Mouse (Mus musculus) lung, embryonic 14.5 days (tissue): Measurements from ENCODE around the gene Spdye4b. TPM values are rescaled to one million over a fixed set of nuclear protein-coding genes. Genes with fewer than 3 reads are reported as not detected.
A peak's percentile ranks its signal among the peaks of the same experiment; 100 is the strongest.
"Not testable (repeated sequence)": the region's sequence is repeated elsewhere in the genome, so short reads cannot be mapped to it uniquely, and the experiment has no call there.

ENCODE experiments used
- ATAC-seq: fragments of 200-750 bp; cut with Nextera tagmentation; 2 replicates; pipeline ENCODE4 v1.8.0; 2017; ENCODE audit warnings: mild to moderate bottlenecking, moderate TSS enrichment, moderate library complexity; ENCODE audit not compliant: insufficient read depth
- DNase-seq: peaks from one replicate; pipeline ENCODE4 v3.0.0-alpha.2; 2015
- H3K27ac ChIP-seq: fragments of 300-500 bp; sonication (generic); 2 replicates; pipeline ENCODE4 v1.5.1; 2014; ENCODE audit warnings: low read depth, mild to moderate bottlenecking, moderate library complexity
- H3K27me3 ChIP-seq: fragments of 300-500 bp; sonication (generic); 2 replicates; pipeline ENCODE4 v1.6.1; 2014; ENCODE audit warnings: low read length, control low read depth; ENCODE audit not compliant: insufficient read depth
- H3K36me3 ChIP-seq: fragments of 300-500 bp; sonication (generic); 2 replicates; pipeline ENCODE4 v1.6.1; 2014; ENCODE audit warnings: control low read depth; ENCODE audit not compliant: insufficient read depth
- H3K4me1 ChIP-seq: fragments of 300-500 bp; sonication (generic); 2 replicates; pipeline ENCODE4 v1.6.1; 2014; ENCODE audit warnings: antibody characterized with exemption, control low read depth; ENCODE audit not compliant: insufficient read depth
- H3K4me2 ChIP-seq: fragments of 300-500 bp; sonication (generic); 2 replicates; pipeline ENCODE4 v1.6.1; 2014; ENCODE audit warnings: mild to moderate bottlenecking
- H3K4me3 ChIP-seq: fragments of 300-500 bp; sonication (generic); 2 replicates; pipeline ENCODE4 v1.5.1; 2014; ENCODE audit warnings: low read depth, low read length
- H3K9ac ChIP-seq: fragments of 300-500 bp; sonication (generic); 2 replicates; pipeline ENCODE4 v1.6.1; 2014
- H3K9me3 ChIP-seq: fragments of 300-500 bp; sonication (generic); 2 replicates; pipeline ENCODE4 v1.6.1; 2016; ENCODE audit warnings: low read depth, low read length, control low read depth
- CTCF ChIP-seq: IDR thresholded peaks from 2 replicates; pipeline ENCODE4 v1.5.1; 2016; ENCODE audit warnings: antibody characterized with exemption, low read depth
- WGBS: fragments of 180-500 bp; shearing (Covaris S2); extraction: QIAGEN DNeasy Blood & Tissue Kit; methylation state at CpG from one replicate; pipeline ENCODE4 v1.1.7; 2014; 5-methylcytosine and 5-hydroxymethylcytosine counted together
- polyA plus RNA-seq: library from polyadenylated mRNA; unstranded; fragments of >200 nt; fragmentation: Nextera tagmentation; extraction: Ambion mirVana; gene quantifications from 2 replicates; pipeline ENCODE4 v1.2.1, GENCODE M21; 2014

The Spdye4b gene
- not detected in 2 replicates for polyA plus RNA-seq

DNA sequence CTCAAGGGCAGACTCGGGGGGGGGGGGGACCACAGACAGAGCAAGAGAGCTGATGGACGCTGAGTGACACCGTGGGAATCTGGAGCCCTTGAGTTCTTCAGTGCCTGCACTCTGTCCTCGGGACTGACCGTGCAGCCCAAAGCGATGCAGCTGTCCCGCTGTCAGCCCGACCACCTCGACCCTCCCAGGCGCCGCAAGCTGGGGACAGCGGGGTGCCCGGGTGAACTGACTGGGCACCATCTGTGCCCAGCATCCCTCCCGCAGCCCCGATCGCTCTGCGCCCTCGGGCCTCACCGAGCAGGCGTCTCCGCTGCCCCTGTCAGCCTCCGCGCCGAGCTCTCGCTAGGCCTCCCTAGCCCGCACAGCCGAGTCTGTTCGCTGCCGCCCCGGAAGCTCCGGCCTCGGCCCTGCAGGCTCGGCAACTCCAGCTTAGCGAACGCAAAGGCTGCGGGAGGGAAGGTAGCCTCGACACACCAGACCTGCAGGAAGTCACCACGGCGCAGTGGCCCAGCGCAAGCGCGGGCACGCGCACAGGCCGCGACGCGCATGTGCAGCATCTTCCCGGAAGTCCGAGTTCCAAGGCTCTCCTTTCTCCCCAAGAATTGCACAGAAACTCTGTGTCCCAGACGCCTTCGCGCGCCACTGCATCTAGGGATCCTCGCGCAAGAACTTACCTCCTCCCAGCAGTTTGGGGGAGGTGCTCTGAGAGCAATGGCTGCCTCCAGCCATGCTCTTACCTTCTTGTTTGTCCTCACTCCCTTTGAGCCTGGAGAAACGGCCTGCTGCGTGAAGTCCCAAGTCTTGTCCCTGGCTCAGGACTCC is at the start of gene Spdye4b, which contains the start of gene Rbak:
Gene Spdye4b (plus strand): TSS at position 763 of the 822 bp plus-strand sequence.
Gene Rbak (minus strand): TSS at position 521 of the 822 bp plus-strand sequence.
- Histone ChIP-seq H3K36me3 (peaks cover 26% of the 10 kb centered on the region), H3K4me2 (peak within 1 kb of the TSS; percentile 86), H3K9me3 (peaks cover 3% of the 10 kb centered on the region; the same call in 1 of the 2 replicates), H3K27me3 (no peaks in the 10 kb centered on the region), H3K9ac (peak within 1 kb of the TSS; percentile 87), H3K4me3 (peak within 1 kb of the TSS; percentile 85), H3K4me1 (peaks cover 7% of the 10 kb centered on the region), H3K27ac (peak within 1 kb of the TSS; percentile 79; the same call in 1 of the 2 replicates)
- peak; percentile 18; the same call in 1 of the 2 replicates for TF ChIP-seq CTCF
- WGBS, result under 1% methylated on average over 58 of the region's 58 CpGs
- ATAC-seq (peak; percentile 98), DNase-seq (peak; percentile 98)

- Histone ChIP-seq H3K27ac (no peak overlapping the region), H3K9ac (no peak overlapping the region), H3K4me3 (no peak overlapping the region), H3K27me3 (no peaks in the 10 kb centered on the region), H3K9me3 (peaks cover 4% of the 10 kb centered on the region; the same call in 1 of the 2 replicates), H3K4me2 (no peak overlapping the region), H3K36me3 (no peaks in the 10 kb centered on the region), H3K4me1 (no peaks in the 10 kb centered on the region)
- WGBS, result 55% methylated on average over 13 of the region's 13 CpGs
- DNase-seq (no peak), ATAC-seq (no peak)
- TF ChIP-seq CTCF, result no peak
Measured at GRCm38 (mm10) chr5:143132935-143133514, 47.8 kb upstream of the Spdye4b start.

DNA sequence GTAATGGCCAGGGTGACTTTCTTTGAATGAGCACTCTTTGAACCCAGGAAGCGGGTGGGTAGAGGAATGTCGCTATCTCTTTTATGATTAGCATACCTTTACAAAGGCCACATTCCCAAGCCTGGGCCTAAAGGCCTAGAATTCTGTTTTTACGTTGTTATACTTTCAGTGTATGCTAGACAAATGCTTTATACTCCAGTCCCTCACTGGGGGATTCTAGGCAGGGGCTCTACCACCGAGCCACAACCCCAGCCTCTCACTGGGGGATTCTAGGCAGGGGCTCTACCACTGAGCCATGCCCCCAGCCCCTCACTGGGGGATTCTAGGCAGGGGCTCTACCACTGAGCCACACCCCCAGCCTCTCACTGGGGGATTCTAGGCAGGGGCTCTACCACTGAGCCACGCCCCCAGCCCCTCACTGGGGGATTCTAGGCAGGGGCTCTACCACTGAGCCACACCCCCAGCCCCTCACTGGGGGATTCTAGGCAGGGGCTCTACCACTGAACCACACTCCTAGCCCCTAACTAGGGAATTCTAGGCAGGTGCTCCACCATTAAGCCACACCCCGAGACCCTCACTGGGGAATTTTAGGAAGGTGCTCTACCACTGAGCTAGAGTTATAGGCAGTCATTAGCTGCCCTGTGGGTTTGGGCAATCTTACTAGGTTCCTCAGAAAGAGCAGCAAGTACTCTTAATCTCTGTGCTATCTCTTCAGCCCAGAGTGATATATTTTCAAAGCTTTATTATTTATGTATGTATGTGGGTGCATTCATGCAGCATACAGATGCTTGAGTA is 46.4 kb upstream of the Spdye4b start:
- H3K36me3 ChIP-seq, H3K27me3 ChIP-seq, H3K27ac ChIP-seq, H3K4me1 ChIP-seq, H3K4me3 ChIP-seq, ATAC-seq, H3K9me3 ChIP-seq, H3K4me2 ChIP-seq, DNase-seq, H3K9ac ChIP-seq: not testable (repeated sequence)
- WGBS, result 79% methylated on average over 3 of the region's 6 CpGs

- no peak overlapping the region for H3K4me3 ChIP-seq
- 85% methylated on average over 7 of the region's 7 CpGs for WGBS
- TF ChIP-seq CTCF, result no peak
Measured at GRCm38 (mm10) chr5:143135042-143135441, 45.8 kb upstream of the Spdye4b start.

GRCm38 (mm10) chr5:143137580-143137979 is 43.2 kb upstream of the Spdye4b start:
- WGBS, result 83% methylated on average over 13 of the region's 13 CpGs
- H3K27me3 ChIP-seq, result no peaks in the 10 kb centered on the region
- no peaks in the 10 kb centered on the region for H3K9me3 ChIP-seq
- no peak overlapping the region for H3K4me3 ChIP-seq
- no peak overlapping the region for H3K4me2 ChIP-seq
- no peak for DNase-seq
- no peak overlapping the region for H3K27ac ChIP-seq
- no peaks in the 10 kb centered on the region for H3K36me3 ChIP-seq
- no peak for ATAC-seq
- no peak for TF ChIP-seq CTCF
- no peaks in the 10 kb centered on the region for H3K4me1 ChIP-seq
- no peak overlapping the region for H3K9ac ChIP-seq

More at GRCm38 (mm10) chr5:143135042-143135441, 45.8 kb upstream of the Spdye4b start:
- Histone ChIP-seq H3K36me3 (no peaks in the 10 kb centered on the region), H3K27me3 (no peaks in the 10 kb centered on the region), H3K4me2 (no peak overlapping the region), H3K4me1 (no peaks in the 10 kb centered on the region), H3K9ac (no peak overlapping the region), H3K27ac (no peak overlapping the region), H3K9me3 (no peaks in the 10 kb centered on the region)
- DNase-seq, result no peak
- no peak for ATAC-seq

- 76% methylated on average over 3 of the region's 3 CpGs for WGBS
- H3K27me3 ChIP-seq, result no peaks in the 10 kb centered on the region
- no peaks in the 10 kb centered on the region for H3K36me3 ChIP-seq
- no peak within 1 kb of the TSS for H3K9ac ChIP-seq
- H3K9me3 ChIP-seq, result 0 out of 2 replicates have a peak, but pooled peaks cover 4% of the 10 kb centered on the region
- H3K4me1 ChIP-seq, result no peaks in the 10 kb centered on the region
- H3K4me2 ChIP-seq, result no peak within 1 kb of the TSS
- ATAC-seq (no peak), DNase-seq (no peak)
- no peak within 1 kb of the TSS for H3K4me3 ChIP-seq
- H3K27ac ChIP-seq, result no peak within 1 kb of the TSS
- no peak for TF ChIP-seq CTCF
Measured at GRCm38 (mm10) chr5:143147481-143147880, 33.3 kb upstream of the Spdye4b start, which contains the start of gene Olfr718-ps1. TSS of gene Olfr718-ps1 (minus strand) at chr5:143147581.
